Mouse (Mus musculus) T-helper 1 cell (primary cell): Measurements from ENCODE around the gene Gm17542.
"Not testable (repeated sequence)": the region's sequence is repeated elsewhere in the genome, so short reads cannot be mapped to it uniquely, and the experiment has no call there.

Experiments
- in situ Hi-C: fragments of 300-600 bp; cut with MboI, MseI; formaldehyde crosslinking; loops from one replicate; pipeline ENCODE4 v1.15.1; 2025; ENCODE audit warnings: high pct_unique_total_duplicates

Gene Gm17542

DNA sequence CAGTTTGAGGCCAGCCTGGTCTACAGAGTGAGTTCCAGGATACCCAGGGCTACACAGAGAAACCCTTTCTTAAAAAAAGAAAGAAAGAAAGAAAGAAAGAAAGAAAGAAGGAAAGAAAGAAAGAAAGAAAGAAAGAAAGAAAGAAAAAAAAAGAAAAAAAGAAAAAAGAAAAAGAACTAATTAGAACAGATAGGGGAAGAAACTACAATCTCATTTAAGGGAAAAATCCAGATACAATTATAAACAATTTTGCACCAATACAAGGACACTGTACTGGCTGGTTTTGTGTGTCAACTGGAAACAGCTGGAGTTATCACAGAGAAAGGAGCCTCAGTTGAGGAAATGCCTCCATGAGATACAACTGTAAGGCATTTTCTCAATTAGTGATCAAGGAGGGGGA lies at the start of gene Gm17542:
TSS of gene Gm17542 (minus strand) at position 101 of the 400 bp plus-strand sequence.
- in situ Hi-C loops = not testable (repeated sequence)

DNA sequence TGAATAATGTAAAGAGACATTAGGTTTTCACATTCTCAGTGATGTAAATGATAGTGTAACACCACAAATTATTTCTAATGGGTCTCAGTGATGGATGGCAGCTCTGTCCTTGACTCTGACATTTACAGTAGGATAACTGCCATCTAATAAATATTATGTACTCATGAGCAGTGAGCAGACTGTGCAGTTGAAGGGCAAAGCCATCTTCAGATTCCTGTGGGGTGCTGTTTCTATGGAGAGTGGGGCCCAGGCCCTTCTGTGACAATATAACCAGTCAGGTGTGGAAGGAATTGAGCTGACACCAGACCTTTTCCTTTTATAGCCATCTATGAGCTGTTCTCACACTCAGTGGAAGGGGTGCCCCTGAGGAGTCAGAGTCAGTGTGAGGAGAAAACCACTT lies 21.8 kb upstream of the Gm17542 start:
- in situ Hi-C loops = loop anchor here (5.0 kb wide), 1 partner anchor 48 kb away; no protein-coding TSS in a partner anchor

DNA sequence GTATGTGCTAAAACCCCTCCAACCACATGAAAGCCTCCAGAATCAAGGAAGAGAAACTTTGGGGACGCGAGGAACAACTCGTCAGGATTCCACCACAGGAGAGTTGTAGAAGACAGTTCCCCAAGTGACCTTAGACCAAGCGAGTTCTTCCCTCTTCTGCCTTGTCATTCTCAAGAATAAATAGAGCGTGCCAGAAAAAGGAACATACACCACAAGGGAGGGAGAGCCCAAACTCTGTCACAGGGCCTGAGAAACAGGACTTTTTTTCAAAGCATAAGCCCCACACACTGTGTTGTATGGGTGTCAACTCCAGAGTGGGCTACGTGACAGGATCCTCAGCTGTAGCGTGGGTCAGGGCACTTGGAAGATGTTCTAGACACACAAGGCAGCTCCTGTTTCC lies 20.1 kb upstream of the Gm17542 start:
- in situ Hi-C loops = no loop called here

DNA sequence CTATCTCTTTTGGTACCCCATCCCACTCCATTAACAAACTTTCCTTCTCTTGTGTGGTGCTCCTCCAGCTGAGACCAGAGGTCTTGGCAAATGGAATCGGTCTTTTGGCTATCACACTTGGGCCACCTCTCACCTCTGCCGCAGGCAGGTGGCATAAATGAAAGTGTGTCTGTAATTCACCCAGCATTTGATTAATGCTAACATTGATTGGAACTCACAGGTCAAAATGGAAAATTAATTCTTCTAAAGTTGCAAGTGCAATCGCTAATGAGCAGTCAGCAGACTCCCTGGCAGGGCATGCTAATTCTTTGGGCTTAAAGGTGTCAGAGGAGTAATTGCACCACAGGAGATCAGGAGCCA lies 3.2 kb downstream of the Gm17542 start:
- in situ Hi-C loops = no loop called here

DNA sequence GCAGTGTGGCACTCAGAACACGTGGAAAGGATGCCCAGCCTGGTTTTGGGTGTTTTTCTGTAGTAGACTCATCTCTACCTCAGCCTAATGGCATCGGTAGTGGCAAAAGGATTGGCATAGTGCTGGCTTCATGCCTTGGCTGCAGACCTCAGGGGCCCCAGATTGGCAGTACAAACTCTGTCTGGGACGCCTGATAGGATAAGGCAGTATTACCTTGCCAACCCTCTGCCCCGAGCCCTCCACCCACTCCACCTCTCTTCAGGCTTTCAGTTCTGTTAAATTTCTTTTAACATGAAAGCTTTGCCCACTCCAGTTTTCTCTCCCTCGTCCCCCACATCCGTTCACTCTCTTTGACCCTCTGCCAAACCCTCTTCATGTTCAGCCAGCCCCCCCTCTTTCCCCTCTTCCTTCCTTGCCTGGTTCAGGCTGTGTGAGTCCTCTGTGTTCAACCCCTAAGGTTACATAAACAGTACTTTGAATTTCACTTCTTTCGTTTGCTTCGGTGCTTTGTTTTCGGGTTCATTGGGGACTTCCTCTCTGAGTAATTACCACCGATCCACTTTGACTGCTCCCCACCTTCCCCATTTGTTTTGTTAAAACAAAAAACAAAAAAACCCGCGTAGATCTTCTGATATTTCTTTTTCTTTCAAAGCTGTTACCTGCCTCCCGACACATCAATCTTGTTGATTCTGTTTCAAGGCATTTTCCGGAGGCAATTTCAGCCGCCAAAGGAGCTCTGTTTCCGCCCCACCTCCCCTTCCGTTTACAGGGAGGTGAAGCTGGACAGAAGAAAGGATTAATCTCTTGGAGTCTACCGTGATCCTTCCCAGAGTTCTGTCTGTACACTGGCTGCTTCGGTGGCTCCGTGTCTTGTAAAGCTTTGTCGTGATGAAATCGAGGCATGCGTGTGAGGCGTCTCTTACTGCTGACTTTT lies 3.9 kb downstream of the Gm17542 start:
- in situ Hi-C loops = no loop called here

DNA sequence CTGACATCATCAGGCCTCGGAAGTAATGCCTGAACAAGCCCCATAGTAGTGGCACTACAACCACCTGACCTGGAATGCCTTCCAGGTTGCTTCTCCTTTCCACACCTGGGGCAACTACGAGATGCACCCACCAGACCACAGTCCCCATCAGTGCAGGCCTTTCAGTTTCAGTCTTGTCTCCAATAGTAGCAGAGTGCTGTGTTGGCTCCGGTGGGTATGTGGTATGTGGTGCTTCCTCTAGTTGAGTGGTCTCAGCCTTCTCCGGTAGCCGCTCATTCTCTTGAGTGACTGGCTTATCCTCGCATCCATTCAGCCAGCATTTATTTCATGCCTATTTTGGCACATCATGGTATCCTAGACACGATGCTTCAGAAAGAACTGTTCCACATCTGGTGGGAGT lies 4.8 kb downstream of the Gm17542 start:
- in situ Hi-C loops = no loop called here

DNA sequence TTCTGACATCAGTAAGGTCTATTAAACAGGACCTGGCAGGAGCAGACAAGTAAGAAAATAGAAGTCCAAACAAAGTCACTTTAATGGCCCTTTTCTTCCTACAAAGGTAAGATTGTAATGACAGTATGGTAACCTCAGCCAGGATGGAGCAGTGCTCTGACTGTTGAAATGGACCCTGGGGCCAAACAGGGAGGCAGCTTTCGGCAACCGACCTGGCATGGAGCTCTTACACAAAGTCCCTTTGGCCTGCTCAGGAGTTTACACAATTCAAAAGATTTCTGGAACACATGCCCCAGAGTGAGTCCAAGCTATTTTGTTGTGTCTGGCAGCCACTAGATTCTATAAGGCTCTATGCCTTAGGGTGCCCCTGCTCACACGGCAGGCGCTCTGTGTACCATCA lies 9.0 kb downstream of the Gm17542 start:
- in situ Hi-C loops = no loop called here

DNA sequence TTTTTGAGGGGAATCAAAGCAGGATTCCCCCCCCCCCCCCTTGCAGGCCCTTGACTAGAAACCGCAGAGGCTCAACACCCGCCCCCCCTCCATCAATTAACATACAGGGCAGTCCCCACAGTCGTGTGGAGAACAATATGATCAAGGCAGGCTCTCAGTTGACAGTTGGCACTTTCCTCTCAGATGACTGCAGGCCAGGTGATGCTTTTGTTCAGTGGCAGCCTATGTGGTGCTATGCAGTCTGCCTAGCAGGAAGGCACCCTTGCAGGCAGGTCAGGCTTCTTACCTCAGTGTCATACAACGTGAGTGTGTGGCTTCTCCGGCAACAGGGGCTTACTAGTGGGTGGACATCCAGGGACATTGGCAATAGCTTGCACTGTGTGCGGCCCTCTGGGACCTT lies 17.4 kb downstream of the Gm17542 start:
- in situ Hi-C loops = no loop called here

DNA sequence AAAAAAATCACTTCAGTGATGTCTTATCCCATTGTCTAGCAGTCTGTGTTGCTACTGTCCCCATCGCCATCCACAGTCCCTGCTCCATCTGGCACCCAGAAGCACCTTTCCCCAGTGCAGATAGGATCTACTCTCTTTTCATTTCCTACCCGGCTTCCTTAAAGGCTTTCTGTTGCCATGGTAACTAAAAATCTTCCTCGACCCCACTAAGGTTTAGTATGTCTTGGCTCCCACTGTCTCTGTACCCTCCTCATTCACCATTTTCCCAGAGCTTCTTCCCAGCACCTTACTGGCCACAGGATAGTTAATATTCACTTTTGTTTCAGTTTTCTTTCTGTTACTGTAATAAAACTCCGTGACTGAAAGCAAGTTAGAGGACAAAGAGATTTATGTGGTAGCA lies 17.9 kb downstream of the Gm17542 start:
- in situ Hi-C loops = no loop called here

DNA sequence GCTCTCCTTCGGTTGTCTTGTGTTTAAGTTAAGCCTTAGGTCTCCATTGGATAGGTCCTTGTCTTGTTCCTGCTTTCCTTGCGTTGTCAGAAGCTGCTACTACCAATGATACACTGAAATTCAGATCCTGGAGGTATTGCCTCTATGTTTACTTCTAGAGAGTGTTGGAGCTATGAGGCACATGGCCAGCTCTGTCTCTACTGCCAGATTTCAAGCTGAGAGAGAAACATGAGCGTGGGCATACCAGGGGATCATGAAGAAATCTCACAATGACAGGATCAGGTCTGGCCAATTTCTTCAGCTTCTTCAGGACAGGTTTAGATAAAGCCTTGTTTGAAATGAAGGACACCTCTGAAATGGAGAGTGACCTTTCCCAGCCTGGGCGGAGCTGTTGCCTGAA lies 19.1 kb downstream of the Gm17542 start:
- in situ Hi-C loops = loop anchor here (25.0 kb wide), 1 partner anchor 1262 kb away; no protein-coding TSS in a partner anchor

DNA sequence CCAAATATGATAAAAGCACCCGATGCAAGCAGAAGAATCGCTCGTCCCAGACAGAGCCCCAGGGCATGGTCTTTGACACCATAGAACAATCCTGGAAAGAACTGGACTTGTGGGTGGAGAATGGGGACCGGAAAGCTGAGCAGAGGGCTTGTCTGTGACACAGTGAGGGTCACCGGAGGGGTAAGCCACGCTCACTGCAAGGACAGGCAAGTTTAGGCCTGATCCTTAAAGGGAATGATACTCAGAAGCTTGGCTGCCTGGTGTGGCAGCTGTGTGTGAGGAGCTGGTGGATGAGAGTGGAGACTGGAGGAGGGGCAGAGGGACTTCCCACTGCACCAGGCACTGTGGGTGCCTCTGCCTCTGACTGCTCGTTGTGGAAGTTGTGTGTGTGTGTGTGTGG lies 27.0 kb downstream of the Gm17542 start:
- in situ Hi-C loops = loop anchor here (25.0 kb wide), 1 partner anchor 1254 kb away; no protein-coding TSS in a partner anchor

DNA sequence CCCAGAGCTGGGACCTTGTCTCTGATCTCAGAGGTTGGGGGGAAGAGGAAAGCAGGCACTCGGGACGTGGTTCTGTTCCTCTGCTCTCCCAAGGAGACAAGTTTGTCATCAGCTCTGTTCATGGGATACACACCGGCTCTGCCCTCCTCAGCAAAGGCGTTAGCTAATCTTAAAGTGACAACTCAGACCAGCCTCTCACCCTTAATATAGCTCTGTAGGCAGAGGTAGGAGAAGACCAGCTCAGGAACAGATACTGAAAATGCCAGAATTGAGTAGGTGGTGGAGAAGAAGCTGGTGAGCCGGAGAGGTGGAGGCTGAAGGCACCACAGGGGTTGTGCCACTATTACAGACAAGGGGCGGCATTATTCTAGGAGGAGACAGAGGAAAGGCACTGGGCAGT lies 38.7 kb downstream of the Gm17542 start:
- in situ Hi-C loops = loop anchor here (25.0 kb wide), 1 partner anchor 1242 kb away; no protein-coding TSS in a partner anchor

DNA sequence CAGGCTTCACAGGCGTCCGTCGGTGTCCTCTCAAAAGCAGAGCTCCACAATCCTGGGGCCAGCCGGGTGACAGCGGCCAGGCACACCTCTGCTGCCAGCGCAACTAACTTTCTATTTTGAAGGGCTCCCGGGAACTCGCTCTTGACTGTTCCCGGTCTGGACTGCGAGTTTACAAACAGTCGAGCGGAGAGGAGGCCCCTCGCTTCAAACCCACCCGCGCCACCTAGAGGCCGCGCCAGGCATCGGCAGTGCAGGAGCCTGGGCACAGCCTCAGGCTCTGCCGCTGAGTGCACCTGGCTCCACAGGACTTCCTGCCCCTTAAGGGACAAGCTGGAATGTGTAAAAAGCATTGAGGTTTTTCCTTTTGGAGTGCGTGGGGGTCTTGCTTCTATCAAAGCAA lies 42.5 kb downstream of the Gm17542 start, which contains the start of gene Edar:
TSS of gene Edar (minus strand) at position 122 of the 400 bp plus-strand sequence.
- in situ Hi-C loops = loop anchor here (25.0 kb wide), 1 partner anchor 1238 kb away; no protein-coding TSS in a partner anchor

DNA sequence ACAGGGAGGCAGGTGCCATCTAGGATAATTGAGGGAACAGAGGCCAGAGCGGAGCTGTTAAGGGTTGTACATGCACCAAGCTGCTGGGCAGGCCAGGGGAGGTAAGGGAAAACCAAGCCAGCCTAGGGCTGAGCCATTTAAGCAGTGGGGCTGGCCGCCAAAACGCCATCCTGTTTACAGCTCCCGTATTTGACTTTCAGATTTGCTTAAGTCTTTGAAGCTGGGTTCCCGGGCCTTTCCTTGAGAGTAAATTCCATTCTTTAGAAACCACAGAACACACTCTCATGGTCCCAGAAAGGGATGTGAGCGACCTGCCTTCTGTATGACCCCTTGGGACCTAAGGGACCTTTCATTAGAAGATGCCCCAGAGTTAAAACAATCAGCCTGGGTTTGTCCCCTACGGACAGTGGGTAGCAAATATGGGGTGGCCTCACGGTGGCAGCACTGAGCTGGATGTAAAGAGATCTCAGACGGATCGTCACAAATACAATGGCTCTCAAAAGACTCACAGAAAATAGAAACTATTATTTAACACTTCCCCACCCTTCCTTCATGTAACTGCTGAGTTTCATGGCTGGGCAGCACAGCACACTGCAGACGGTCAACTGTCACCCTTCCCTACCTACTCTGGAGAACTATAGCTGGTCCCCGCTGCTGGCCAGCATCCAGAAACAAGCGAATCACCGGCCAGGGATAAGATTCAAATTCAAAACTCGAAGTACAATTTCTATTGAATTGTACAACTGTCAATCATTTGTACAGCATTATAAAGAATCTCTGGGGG lies 44.5 kb downstream of the Gm17542 start:
- in situ Hi-C loops = no loop called here

DNA sequence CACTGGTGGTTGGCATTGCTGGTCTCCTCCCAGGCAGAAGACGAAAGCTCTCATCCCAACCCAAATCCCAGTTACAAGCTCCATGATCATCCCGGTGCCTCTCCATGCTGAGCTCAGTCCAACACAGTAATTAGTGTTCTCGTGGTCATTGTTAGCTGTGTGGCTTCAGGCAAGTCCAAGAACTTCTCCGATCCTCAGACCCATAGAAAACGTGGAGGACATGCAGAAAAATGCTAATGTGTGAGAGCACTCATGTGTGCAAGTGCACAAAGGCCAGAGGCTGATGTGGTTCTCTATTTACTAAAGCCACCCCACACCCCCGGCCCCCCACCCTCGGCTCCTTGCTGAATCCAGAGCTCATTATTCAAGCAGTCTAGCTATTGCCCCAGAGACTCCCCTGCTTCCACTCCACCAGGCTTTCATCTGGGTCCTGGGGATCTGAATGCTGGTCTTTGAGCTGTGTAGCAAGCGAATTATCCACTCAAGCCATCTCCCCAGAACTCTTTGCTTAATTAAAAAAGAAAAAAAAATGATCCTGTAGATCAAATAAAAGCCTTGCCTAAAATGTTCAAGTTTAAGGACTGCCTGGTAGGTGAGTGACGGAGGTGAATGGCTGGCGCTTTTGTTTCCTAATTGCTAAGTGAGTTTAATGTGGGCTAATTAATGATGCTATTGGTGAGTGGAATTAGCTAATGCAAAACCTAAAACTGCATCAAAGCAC lies 45.3 kb downstream of the Gm17542 start:
- in situ Hi-C loops = no loop called here

DNA sequence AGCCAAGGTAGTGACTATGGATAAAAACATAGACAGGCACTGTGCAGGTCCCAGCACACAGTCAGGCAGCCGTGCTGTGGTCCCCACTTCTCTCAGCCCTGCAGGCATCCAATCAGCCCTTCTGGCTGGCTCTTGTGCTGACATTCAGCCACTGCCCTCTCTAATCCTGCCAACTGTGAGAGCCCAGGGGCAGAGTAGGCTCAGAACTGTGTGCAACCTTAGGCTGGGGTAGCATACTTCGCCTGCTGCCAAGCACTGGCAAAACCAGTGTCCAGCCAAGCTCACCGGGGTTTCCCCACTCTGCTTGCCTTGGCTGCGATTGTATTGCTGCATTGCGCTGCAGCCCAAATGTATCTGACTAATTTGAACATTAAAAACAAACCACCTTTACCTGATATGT lies 54.1 kb downstream of the Gm17542 start:
- in situ Hi-C loops = no loop called here
